Comparison of ENCODE assay signal across 20 mouse cellular contexts in genomic region chr14:76570292-76570691, GRCm38 (mm10). TPM values are rescaled to one million over a fixed set of nuclear protein-coding genes. Genes with fewer than 3 reads are reported as not detected.
DNase-seq lines count a peak whose midpoint lies in the region; ATAC-seq and TF ChIP-seq lines count a peak whose summit lies in the region.
"Had no signal": no experiment of that assay in that cellular context is flagged by ENCODE, and none has a peak within 500 bp of the region (broad histone marks: within the 10 kb centered on the region; RNA-seq: fewer than 3 reads in every experiment).

No protein-coding gene starts in this region.

- H3K27ac ChIP-seq in intestine, postnatal 0 days (ENCODE audit: low read depth, low read length) = no peak overlapping the region
- H3K27ac ChIP-seq in intestine, embryonic 16.5 days (ENCODE audit: low read length) = no peak overlapping the region
- H3K27ac ChIP-seq in embryonic facial prominence, embryonic 10.5 days (replicated peaks) = 0 out of 2 replicates have a peak overlapping the region, but pooled peaks have one; percentile 54
- H3K27ac ChIP-seq in limb, embryonic 14.5 days (replicated peaks; ENCODE audit: low read depth, low read length) = peak overlapping the region; percentile 63
- H3K27ac ChIP-seq in left cerebral cortex, adult 2 months = no peak overlapping the region
- H3K27ac ChIP-seq: midbrain, embryonic 10.5 days had no signal

- no peak for TF ChIP-seq CTCF in intestine, postnatal 0 days (IDR thresholded peaks at IDR 0.05; ENCODE audit: low read depth)
- TF ChIP-seq CTCF in left cerebral cortex, adult 2 months (IDR thresholded peaks at IDR 0.05) = no peak

- no peaks in the 10 kb centered on the region; the same call in 1 of the 2 replicates for H3K4me1 ChIP-seq in intestine, postnatal 0 days (replicated peaks; ENCODE audit: control insufficient read depth, insufficient read depth, low read length)
- peaks cover 10% of the 10 kb centered on the region for H3K4me1 ChIP-seq in intestine, embryonic 16.5 days (ENCODE audit: control insufficient read depth, insufficient read depth, low read length)
- H3K4me1 ChIP-seq in embryonic facial prominence, embryonic 10.5 days = peaks cover 36% of the 10 kb centered on the region
- peaks cover 17% of the 10 kb centered on the region for H3K4me1 ChIP-seq in limb, embryonic 14.5 days (ENCODE audit: control insufficient read depth, insufficient read depth, low read length)

- no peak overlapping the region for H3K4me3 ChIP-seq in intestine, postnatal 0 days (ENCODE audit: low read depth, low read length)
- no peak overlapping the region for H3K4me3 ChIP-seq in intestine, embryonic 16.5 days (ENCODE audit: low read length)
- no peak overlapping the region for H3K4me3 ChIP-seq in embryonic facial prominence, embryonic 10.5 days
- no peak overlapping the region for H3K4me3 ChIP-seq in limb, embryonic 14.5 days (replicated peaks; ENCODE audit: low read length)
- H3K4me3 ChIP-seq in left cerebral cortex, adult 2 months = no peak overlapping the region
- H3K4me3 ChIP-seq: heart, embryonic 13.5 days; midbrain, embryonic 10.5 days; myocyte had no signal

- H3K36me3 ChIP-seq in intestine, postnatal 0 days (ENCODE audit: control insufficient read depth, insufficient read depth) = no peaks in the 10 kb centered on the region
- H3K36me3 ChIP-seq in intestine, embryonic 16.5 days (ENCODE audit: control insufficient read depth, insufficient read depth, low read length) = no peaks in the 10 kb centered on the region
- H3K36me3 ChIP-seq in embryonic facial prominence, embryonic 10.5 days (replicated peaks) = no peaks in the 10 kb centered on the region
- no peaks in the 10 kb centered on the region for H3K36me3 ChIP-seq in limb, embryonic 14.5 days (ENCODE audit: control insufficient read depth, insufficient read depth, low read length)
- H3K36me3 ChIP-seq: heart, embryonic 13.5 days; midbrain, embryonic 10.5 days had no signal

- H3K27me3 ChIP-seq in intestine, postnatal 0 days (replicated peaks; ENCODE audit: control insufficient read depth, insufficient read depth, low read length) = no peaks in the 10 kb centered on the region
- no peaks in the 10 kb centered on the region for H3K27me3 ChIP-seq in intestine, embryonic 16.5 days (replicated peaks; ENCODE audit: control insufficient read depth, insufficient read depth, low read length)
- no peaks in the 10 kb centered on the region for H3K27me3 ChIP-seq in embryonic facial prominence, embryonic 10.5 days (replicated peaks; ENCODE audit: low read depth, poor library complexity, severe bottlenecking)
- no peaks in the 10 kb centered on the region for H3K27me3 ChIP-seq in limb, embryonic 14.5 days (ENCODE audit: control insufficient read depth, insufficient read depth, low read length)
- H3K27me3 ChIP-seq: CH12.LX; heart, embryonic 13.5 days; Patski had no signal

- peak; percentile 31 for DNase-seq in 416B (ENCODE audit: low read depth)
- no peak for DNase-seq in embryonic facial prominence, embryonic 10.5 days (ENCODE audit: low spot score)
- DNase-seq in limb, embryonic 14.5 days (ENCODE audit: low spot score) = no peak
- DNase-seq in thymus, postnatal 36 days = no peak
- DNase-seq in left cerebral cortex, adult 2 months (ENCODE audit: extremely low spot score in 1 of 2, low spot score in 2 of 2) = no peak
- no peak for DNase-seq in embryo, embryonic 10.5 days (ENCODE audit: low spot score)
- DNase-seq: adrenal gland, adult 8-10 months; forebrain, postnatal 0 days; gastrocnemius, postnatal 14 days; kidney, adult 11 months; lung, postnatal 14 days; right cerebral cortex, postnatal 14 days; thymus, postnatal 25 days had no signal

- no peak overlapping the region for H3K9ac ChIP-seq in intestine, postnatal 0 days (ENCODE audit: low read depth, low read length)
- no peak overlapping the region for H3K9ac ChIP-seq in intestine, embryonic 16.5 days (ENCODE audit: low read depth, low read length)
- no peak overlapping the region for H3K9ac ChIP-seq in limb, embryonic 14.5 days (ENCODE audit: low read depth, low read length, severe bottlenecking)
- H3K9ac ChIP-seq: forebrain, postnatal 0 days; heart, embryonic 13.5 days had no signal

- no peaks in the 10 kb centered on the region for H3K9me3 ChIP-seq in intestine, postnatal 0 days (ENCODE audit: control insufficient read depth)
- H3K9me3 ChIP-seq in intestine, embryonic 16.5 days (ENCODE audit: control insufficient read depth, low read length) = no peaks in the 10 kb centered on the region
- no peaks in the 10 kb centered on the region for H3K9me3 ChIP-seq in embryonic facial prominence, embryonic 10.5 days
- H3K9me3 ChIP-seq in limb, embryonic 14.5 days (ENCODE audit: control insufficient read depth, low read length) = no peaks in the 10 kb centered on the region
- H3K9me3 ChIP-seq: heart, embryonic 13.5 days; midbrain, embryonic 10.5 days had no signal

- TF ChIP-seq POLR2A in limb, embryonic 14.5 days (IDR thresholded peaks at IDR 0.05; ENCODE audit: borderline replicate concordance, extremely low read depth, insufficient read depth, insufficient read length) = no peak

- intact Hi-C loops in left cerebral cortex, adult 2 months (cut with DNase I) = no loop called here

- H3K4me2 ChIP-seq in intestine, postnatal 0 days (replicated peaks; ENCODE audit: low read depth) = no peak overlapping the region
- H3K4me2 ChIP-seq in intestine, embryonic 16.5 days (ENCODE audit: low read depth, low read length) = no peak overlapping the region
- H3K4me2 ChIP-seq in limb, embryonic 14.5 days (replicated peaks; ENCODE audit: low read depth, low read length, severe bottlenecking) = no peak overlapping the region
- H3K4me2 ChIP-seq: heart, embryonic 13.5 days had no signal

- 0 out of 2 replicates have a peak, but pooled peaks have one; percentile 54 for ATAC-seq in intestine, postnatal 0 days
- no peak for ATAC-seq in intestine, embryonic 16.5 days
- ATAC-seq in limb, embryonic 14.5 days (ENCODE audit: low FRiP score, low read depth) = no peak
- ATAC-seq: forebrain, postnatal 0 days; Patski had no signal

- WGBS in intestine, postnatal 0 days = 50% methylated on average over 7 of the region's 7 CpGs
- 69% methylated on average over 7 of the region's 7 CpGs for WGBS in intestine, embryonic 16.5 days
- 86% methylated on average over 7 of the region's 7 CpGs for WGBS in embryonic facial prominence, embryonic 10.5 days
- 69% methylated on average over 7 of the region's 7 CpGs for WGBS in limb, embryonic 14.5 days

RNA-seq across cellular contexts. Expression of gene Serp2, which starts 13.6 kb away (rescaled TPM):
- 7.5 and 7.7 TPM in 2 replicates for polyA plus RNA-seq in intestine, postnatal 0 days (2015; fragmentation: Nextera tagmentation; extraction: Ambion mirVana)
- polyA plus RNA-seq in intestine, embryonic 16.5 days (2015; fragmentation: Nextera tagmentation; extraction: Ambion mirVana) = 5.7 and 8.2 TPM in 2 replicates
- 18.9 and 21.6 TPM in 2 replicates for polyA plus RNA-seq in embryonic facial prominence, embryonic 10.5 days (2016; fragmentation: Nextera tagmentation; extraction: Ambion mirVana)
- 12.7 and 14.7 TPM in 2 replicates for polyA plus RNA-seq in limb, embryonic 14.5 days (2012; rRNA removed)
- 14.3 and 14.4 TPM in 2 replicates for polyA plus RNA-seq in limb, embryonic 14.5 days (2014; fragmentation: Nextera tagmentation; extraction: Ambion mirVana)
- 100 to 1,000 TPM; 178 to 186 TPM for total RNA-seq in left cerebral cortex, adult 2 months (2021)
- total RNA-seq: CH12.LX had no signal

Comparison
In these comparisons a context has a peak if more than half of its experiments do, and no peak if none do; other contexts are left out.
1. H3K27ac ChIP-seq: peak in embryonic facial prominence, embryonic 10.5 days (single experiment) and limb, embryonic 14.5 days (single experiment); none in intestine, postnatal 0 days (single experiment), intestine, embryonic 16.5 days (single experiment) and left cerebral cortex, adult 2 months (single experiment).